Mouse (Mus musculus) thymus, postnatal 36 days (tissue): Measurements from ENCODE around the gene Bmpr1b.

ENCODE experiments used
- DNase-seq, 2 experiments: peaks; one replicate each; pipeline ENCODE4 v3.0.0; 2022; ENCODE audit warnings: mixed read lengths in 2 of 2

The Bmpr1b gene

DNA sequence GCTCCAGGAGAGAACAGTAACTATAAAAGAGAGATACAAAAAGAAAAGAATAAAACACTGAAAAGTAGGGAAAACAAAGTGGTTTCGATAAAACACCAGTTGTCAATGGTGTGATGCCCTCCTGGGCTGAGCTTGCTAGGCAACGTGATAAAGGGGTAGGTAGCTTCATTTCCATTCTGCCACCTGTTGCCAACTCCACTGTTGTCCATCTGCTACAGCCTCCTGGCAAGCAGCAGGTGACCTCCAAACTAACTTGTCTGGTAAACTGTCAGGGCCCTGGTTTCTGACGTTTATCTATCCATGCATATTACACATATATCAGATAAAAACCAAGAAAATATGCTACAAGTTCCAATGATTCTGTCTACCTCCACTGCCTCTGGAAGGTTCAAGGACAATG lies 359.6 kb downstream of the Bmpr1b start:
- no peak for DNase-seq

GRCm38 (mm10) chr3:141804133-141804532 lies 365.1 kb downstream of the Bmpr1b start:
- no peak for DNase-seq

DNA sequence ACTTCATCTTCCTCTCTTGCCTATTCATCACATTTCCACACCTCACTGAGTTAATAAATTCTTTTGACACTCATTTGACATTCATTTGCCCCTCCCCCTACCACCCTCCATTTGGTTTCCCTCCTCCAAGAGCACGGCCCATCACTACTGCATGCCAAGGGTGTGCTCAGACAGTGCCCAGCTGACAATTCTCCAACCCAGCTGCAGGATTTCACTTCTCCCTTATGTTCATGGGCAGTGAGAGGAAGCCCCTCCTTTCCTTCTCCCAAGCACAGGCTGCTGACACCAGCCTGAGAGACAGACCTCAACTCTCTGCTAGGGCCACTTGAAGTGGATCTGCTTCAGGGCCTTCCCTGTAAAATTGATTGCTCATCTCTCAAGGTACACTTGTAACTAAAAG lies 371.4 kb downstream of the Bmpr1b start:
- DNase-seq: no peak

DNA sequence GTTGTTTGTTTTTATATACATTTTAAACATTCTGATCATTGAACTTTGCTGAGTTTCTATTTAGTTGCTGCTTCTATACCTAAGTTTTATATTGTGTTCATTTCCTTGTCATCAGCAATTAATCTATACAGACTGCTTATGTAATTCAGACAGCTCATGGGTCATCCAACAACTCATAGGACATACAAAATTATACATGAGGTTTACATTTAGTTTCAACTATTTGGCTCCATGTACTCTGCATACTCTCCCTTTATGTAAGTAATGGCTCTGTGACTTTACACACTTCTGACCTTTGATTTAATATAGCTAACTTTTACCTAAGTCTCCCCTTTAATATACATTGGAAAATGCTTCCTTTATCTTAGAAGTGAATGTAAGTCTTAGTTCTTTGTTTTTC lies 371.9 kb downstream of the Bmpr1b start:
- DNase-seq: no peak

DNA sequence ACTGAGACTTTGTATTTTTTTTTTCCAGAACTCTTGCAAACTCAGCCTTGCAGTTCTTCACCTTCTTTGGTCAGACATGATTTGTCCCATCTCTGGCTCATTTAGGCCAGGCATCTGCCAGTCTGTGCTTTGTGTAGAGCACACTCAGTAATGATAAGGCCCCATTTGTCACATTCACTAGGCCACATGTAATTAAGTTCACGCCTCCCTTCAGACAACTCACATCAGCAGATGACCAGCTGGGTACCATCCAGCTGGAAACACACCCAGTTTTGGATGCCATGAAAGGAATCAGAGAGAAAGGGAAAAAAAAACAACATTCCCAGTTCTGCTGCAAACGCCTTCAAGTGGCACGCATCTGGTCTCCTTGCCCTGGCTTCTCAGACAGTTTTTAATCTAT lies 374.9 kb downstream of the Bmpr1b start:
- no peak for DNase-seq

DNA sequence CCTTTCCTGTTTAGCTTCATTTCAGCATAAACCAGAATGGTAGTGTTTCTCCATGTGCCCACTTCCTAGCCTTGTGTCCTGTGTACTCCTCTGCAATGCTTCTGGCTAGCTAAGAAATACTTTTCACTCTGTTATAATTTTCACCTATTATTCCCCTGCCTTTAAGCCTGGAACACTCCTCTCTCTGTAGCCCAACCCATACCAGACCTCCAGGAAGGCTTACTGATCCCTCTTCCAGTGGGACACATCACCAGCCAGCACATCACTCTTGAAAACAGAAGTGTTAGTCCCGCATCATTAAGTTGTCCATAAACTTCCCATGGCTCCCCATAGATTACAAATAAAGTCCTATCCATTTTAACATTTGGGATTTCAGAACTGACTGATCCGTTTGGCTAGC lies 375.5 kb downstream of the Bmpr1b start:
- DNase-seq: no peak

- DNase-seq: peak; percentile 5 to 28
These were observed 377.1 kb downstream of the Bmpr1b start for GRCm38 (mm10) chr3:141792106-141792505.

DNA sequence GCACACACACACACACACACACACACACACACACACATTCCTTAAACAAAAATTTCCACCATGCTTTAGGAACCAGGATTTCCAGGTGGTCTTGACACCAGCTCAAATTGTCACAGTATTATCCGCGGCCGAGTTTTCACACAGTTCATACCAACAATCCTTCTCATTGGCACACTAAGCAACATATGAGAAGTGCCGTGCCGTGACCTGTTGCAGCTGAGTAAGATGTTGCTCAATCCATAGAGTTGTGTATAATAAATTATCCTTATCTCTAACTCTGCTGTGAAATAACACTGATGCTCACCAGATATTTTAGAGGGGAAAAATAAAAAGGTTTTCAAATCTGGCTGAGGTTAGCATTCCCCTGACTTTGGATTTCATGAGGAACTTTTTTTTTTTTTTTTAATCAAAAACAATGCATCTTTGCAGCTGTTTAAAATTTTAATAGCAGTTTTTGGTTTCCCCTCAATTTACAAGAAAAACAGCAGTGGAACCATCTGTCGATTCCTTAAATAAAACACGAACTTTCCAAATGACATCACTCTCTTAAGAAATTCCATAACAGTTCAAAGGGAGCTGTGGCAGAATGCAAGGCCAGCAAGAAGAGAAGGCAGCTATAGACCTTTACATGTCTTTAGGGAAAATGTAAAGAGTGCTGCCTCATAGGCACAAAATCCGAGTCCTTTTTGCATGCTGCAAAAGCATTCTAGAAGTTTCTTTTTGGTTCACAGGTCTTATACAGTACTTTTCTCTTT lies 378.0 kb downstream of the Bmpr1b start:
- DNase-seq: no peak
